Mouse (Mus musculus) liver, embryonic 15.5 days (tissue): ENCODE measurements around the gene Zfp329. TPM values are rescaled to one million over a fixed set of nuclear protein-coding genes. Genes with fewer than 3 reads are reported as not detected.

Experiments
- ATAC-seq: fragments of 200-750 bp; cut with Nextera tagmentation; 2 replicates; pipeline ENCODE4 v1.8.0; 2017; ENCODE audit warnings: moderate number of reproducible peaks, mild to moderate bottlenecking, moderate library complexity; ENCODE audit not compliant: insufficient read depth
- H3K27ac ChIP-seq: fragments of 300-500 bp; sonication (generic); replicated peaks from 2 replicates; pipeline ENCODE4 v1.5.1; 2015; ENCODE audit warnings: mild to moderate bottlenecking, inconsistent platforms
- H3K27me3 ChIP-seq: fragments of 300-500 bp; sonication (generic); 2 replicates; pipeline ENCODE4 v1.6.1; 2015; ENCODE audit warnings: mild to moderate bottlenecking, inconsistent platforms
- H3K36me3 ChIP-seq: fragments of 300-500 bp; sonication (generic); replicated peaks from 2 replicates; pipeline ENCODE4 v1.6.1; 2015; ENCODE audit warnings: moderate library complexity, mild to moderate bottlenecking, inconsistent platforms
- H3K4me1 ChIP-seq: fragments of 300-500 bp; sonication (generic); replicated peaks from 2 replicates; pipeline ENCODE4 v1.6.1; 2015; ENCODE audit warnings: inconsistent platforms
- H3K4me2 ChIP-seq: fragments of 300-500 bp; sonication (generic); 2 replicates; pipeline ENCODE4 v1.6.1; 2015; ENCODE audit warnings: moderate library complexity, mild to moderate bottlenecking, inconsistent platforms
- H3K4me3 ChIP-seq: fragments of 300-500 bp; sonication (generic); replicated peaks from 2 replicates; pipeline ENCODE4 v1.5.1; 2015; ENCODE audit warnings: mild to moderate bottlenecking, inconsistent platforms
- H3K9ac ChIP-seq: fragments of 300-500 bp; sonication (generic); 2 replicates; pipeline ENCODE4 v1.6.1; 2015; ENCODE audit warnings: moderate library complexity, mild to moderate bottlenecking, inconsistent platforms
- H3K9me3 ChIP-seq: fragments of 300-500 bp; sonication (generic); replicated peaks from 2 replicates; pipeline ENCODE4 v1.6.1; 2016; ENCODE audit warnings: inconsistent platforms
- WGBS: fragments of 180-500 bp; shearing (Covaris S2); methylation state at CpG from one replicate; pipeline ENCODE4 v1.1.7; 2015; ENCODE audit warnings: mixed read lengths; ENCODE audit not compliant: insufficient replicate concordance; 5-methylcytosine and 5-hydroxymethylcytosine counted together
- polyA plus RNA-seq: library from polyadenylated mRNA; unstranded; fragments of >200 nt; fragmentation: Nextera tagmentation; extraction: Ambion mirVana; gene quantifications from 2 replicates; pipeline ENCODE4 v1.2.1, GENCODE M21; 2015

Gene Zfp329
- polyA plus RNA-seq, 1 experiment from 2014 or later, result 1.9 TPM

GRCm38 (mm10) chr7:12788025-12788424 is 30.6 kb downstream of the Zfp329 start:
- Histone ChIP-seq H3K9me3 (no peaks in the 10 kb centered on the region), H3K4me2 (no peak overlapping the region), H3K9ac (no peak overlapping the region), H3K36me3 (no peaks in the 10 kb centered on the region), H3K4me3 (no peak overlapping the region), H3K4me1 (no peaks in the 10 kb centered on the region), H3K27me3 (no peaks in the 10 kb centered on the region), H3K27ac (no peak overlapping the region)
- 35% methylated on average over 5 of the region's 5 CpGs for WGBS
- no peak for ATAC-seq

DNA sequence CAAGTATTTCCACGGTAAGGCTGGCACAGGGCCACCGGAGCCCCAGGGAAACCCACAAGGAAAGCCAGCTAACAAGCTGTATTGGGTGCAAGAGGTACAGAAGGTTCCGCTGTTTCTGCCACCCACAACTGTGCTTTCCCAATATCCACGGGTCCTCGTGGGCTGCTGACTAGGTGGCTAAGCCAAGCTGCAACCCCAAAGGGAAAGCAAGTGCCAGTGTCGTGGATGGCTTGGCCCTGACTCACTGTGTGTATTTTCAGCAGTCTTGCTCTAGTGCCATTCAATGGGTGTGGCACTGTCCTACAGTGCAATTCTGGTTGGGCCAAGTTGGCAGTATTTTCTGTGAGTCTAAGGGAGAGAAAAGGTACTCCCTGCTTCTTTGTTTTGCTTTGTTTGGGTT is 31.3 kb downstream of the Zfp329 start:
- no peak for ATAC-seq

DNA sequence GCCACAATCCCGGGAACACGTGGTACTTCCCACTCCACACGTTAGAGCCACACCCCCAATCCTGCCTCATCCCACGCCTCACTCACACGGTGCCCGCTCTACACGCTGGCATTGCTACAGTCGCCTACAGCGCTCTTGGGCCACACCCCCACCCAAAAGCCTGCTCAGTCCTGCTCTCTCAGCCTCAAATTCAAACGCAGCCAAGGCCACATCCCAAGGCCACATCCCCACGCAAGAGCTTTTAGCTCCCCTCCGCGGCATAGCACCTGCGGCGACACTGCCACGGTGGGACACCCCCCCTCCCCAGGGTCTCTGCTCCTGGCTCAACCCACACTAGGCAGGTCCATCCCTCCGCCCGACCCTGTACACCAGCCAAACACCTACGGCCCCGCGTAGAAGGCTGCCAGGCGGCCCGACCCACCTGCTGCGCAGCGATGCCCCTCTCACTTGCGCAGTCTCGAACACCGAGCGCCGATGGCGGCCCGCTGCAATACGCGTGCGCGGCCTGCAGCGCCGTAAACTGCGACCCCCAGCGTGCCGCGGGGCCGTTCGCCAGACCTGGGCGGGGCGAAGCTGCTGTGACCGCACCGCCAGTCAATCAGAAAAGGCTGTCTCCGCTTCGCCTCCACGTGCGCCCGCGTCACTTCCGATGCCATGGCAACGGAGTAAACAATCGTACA is 38.4 kb downstream of the Zfp329 start:
- peaks cover 11% of the 10 kb centered on the region; the same call in 1 of the 2 replicates for H3K27me3 ChIP-seq
- no peaks in the 10 kb centered on the region for H3K9me3 ChIP-seq
- H3K9ac ChIP-seq, result 0 out of 2 replicates have a peak overlapping the region, but pooled peaks have one; percentile 18
- H3K27ac ChIP-seq, result no peak overlapping the region
- H3K4me2 ChIP-seq, result peak overlapping the region; percentile 80
- H3K4me3 ChIP-seq, result peak overlapping the region; percentile 55
- peaks cover 8% of the 10 kb centered on the region for H3K4me1 ChIP-seq
- peak; percentile 67; the same call in 1 of the 2 replicates for ATAC-seq
- H3K36me3 ChIP-seq, result no peaks in the 10 kb centered on the region
- under 1% methylated on average over 57 of the region's 57 CpGs for WGBS

More for the DNA sequence above, 31.3 kb downstream of the Zfp329 start:
- Histone ChIP-seq H3K4me3 (no peak overlapping the region), H3K27me3 (no peaks in the 10 kb centered on the region), H3K36me3 (no peaks in the 10 kb centered on the region), H3K9me3 (no peaks in the 10 kb centered on the region), H3K9ac (no peak overlapping the region), H3K4me2 (no peak overlapping the region), H3K27ac (no peak overlapping the region), H3K4me1 (no peaks in the 10 kb centered on the region)
- WGBS, result 53% methylated on average over 6 of the region's 6 CpGs

DNA sequence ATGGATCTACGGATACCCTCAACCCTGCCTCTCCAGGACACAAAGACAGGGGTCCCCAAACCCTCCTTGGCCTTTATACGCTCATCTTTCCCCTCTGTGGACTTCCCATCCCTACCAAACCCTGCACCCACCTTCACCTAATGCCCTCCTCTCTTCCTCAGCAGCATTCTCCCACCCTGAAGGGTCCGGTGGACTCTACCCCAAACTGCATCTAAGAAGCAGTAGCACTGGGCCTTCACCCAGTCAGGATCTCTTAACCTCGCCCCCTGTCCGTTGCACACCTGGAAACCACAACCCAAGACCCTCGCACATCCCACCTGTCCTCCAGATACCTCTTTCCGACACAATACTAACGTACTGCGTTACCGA is 38.9 kb downstream of the Zfp329 start:
- ATAC-seq, result no peak
- no peaks in the 10 kb centered on the region for H3K9me3 ChIP-seq
- WGBS, result 28% methylated on average over 10 of the region's 10 CpGs
- H3K27me3 ChIP-seq, result peaks cover 11% of the 10 kb centered on the region; the same call in 1 of the 2 replicates
- H3K4me1 ChIP-seq, result peaks cover 8% of the 10 kb centered on the region
- no peak overlapping the region for H3K27ac ChIP-seq
- H3K9ac ChIP-seq, result no peak overlapping the region
- H3K4me3 ChIP-seq, result peak overlapping the region; percentile 55
- H3K4me2 ChIP-seq, result peak overlapping the region; percentile 80
- no peaks in the 10 kb centered on the region for H3K36me3 ChIP-seq

- Histone ChIP-seq H3K4me2 (no peak overlapping the region), H3K36me3 (no peaks in the 10 kb centered on the region)
- 64% methylated on average over 5 of the region's 5 CpGs for WGBS
Measured at GRCm38 (mm10) chr7:12779141-12779540, 39.5 kb downstream of the Zfp329 start.

DNA sequence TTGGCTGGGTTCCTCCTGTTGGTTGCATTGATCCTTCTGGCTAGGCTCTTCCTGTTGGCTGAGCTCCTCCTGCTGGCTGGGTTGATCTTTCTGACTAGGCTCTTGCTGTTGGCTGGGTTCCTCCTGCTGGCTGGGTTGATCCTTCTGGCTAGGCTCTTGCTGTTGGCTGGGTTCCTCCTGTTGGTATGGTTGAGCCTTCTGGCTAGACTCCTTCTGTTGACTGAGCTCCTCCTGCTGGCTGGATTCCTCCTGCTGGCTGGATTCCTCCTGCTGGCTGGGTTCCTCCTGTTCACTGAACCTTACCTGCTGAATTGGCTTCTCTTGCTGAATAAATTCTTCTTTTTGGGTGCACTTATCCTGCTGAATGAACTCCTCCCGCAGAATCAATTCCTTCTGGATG is 44.1 kb downstream of the Zfp329 start:
- Histone ChIP-seq H3K9me3 (no peaks in the 10 kb centered on the region), H3K4me1 (no peaks in the 10 kb centered on the region), H3K36me3 (no peaks in the 10 kb centered on the region), H3K4me2 (no peak overlapping the region), H3K4me3 (no peak overlapping the region), H3K27ac (no peak overlapping the region), H3K9ac (no peak overlapping the region), H3K27me3 (0 out of 2 replicates have a peak, but pooled peaks cover 3% of the 10 kb centered on the region)
- ATAC-seq, result no peak
- WGBS, result 82% methylated on average over 1 of the region's 1 CpGs

More at GRCm38 (mm10) chr7:12779141-12779540, 39.5 kb downstream of the Zfp329 start:
- Histone ChIP-seq H3K9ac (no peak overlapping the region), H3K27me3 (peaks cover 11% of the 10 kb centered on the region; the same call in 1 of the 2 replicates), H3K4me3 (no peak overlapping the region), H3K4me1 (peaks cover 8% of the 10 kb centered on the region), H3K9me3 (no peaks in the 10 kb centered on the region), H3K27ac (no peak overlapping the region)
- no peak for ATAC-seq

GRCm38 (mm10) chr7:12774111-12774510 is 44.5 kb downstream of the Zfp329 start:
- Histone ChIP-seq H3K36me3 (no peaks in the 10 kb centered on the region), H3K9me3 (no peaks in the 10 kb centered on the region), H3K9ac (no peak overlapping the region), H3K4me2 (no peak overlapping the region), H3K27me3 (no peaks in the 10 kb centered on the region), H3K4me1 (no peaks in the 10 kb centered on the region), H3K4me3 (no peak overlapping the region), H3K27ac (no peak overlapping the region)
- ATAC-seq, result no peak
- 70% methylated on average over 9 of the region's 9 CpGs for WGBS

Other genes with a start within 250 kb of the Zfp329 start
- under 0.01 TPM in 1 of 2 replicates, not detected in the other for gene Vmn2r53, start 210.1 kb downstream of the Zfp329 start, polyA plus RNA-seq
- gene Vmn2r54, start 178.5 kb downstream of the Zfp329 start, polyA plus RNA-seq, result not detected in 2 replicates
- not detected in 2 replicates for gene Vmn2r55, start 133.9 kb downstream of the Zfp329 start, polyA plus RNA-seq
- not detected in 2 replicates for gene Vmn2r56, start 83.9 kb downstream of the Zfp329 start, polyA plus RNA-seq
- gene Zscan18, start 15.2 kb downstream of the Zfp329 start, polyA plus RNA-seq, result 0.24 and 0.44 TPM in 2 replicates
- gene Zfp110, start 15.9 kb upstream of the Zfp329 start, polyA plus RNA-seq, result 10.8 and 12.3 TPM in 2 replicates
- gene Zfp128, start 62.3 kb upstream of the Zfp329 start, polyA plus RNA-seq, result 0.47 and 0.62 TPM in 2 replicates
- gene Zscan22, start 79.0 kb upstream of the Zfp329 start, polyA plus RNA-seq, result 3.4 and 3.9 TPM in 2 replicates
- gene Rps5, start 103.4 kb upstream of the Zfp329 start, polyA plus RNA-seq, result 541 and 547 TPM in 2 replicates
- 0.08 and 0.20 TPM in 2 replicates for gene Rnf225, start 108.6 kb upstream of the Zfp329 start, polyA plus RNA-seq
- 2.5 and 2.7 TPM in 2 replicates for gene Zfp324, start 147.0 kb upstream of the Zfp329 start, polyA plus RNA-seq
- gene Zfp446, start 159.0 kb upstream of the Zfp329 start, polyA plus RNA-seq, result 2.2 and 2.6 TPM in 2 replicates
- 17.2 and 22.1 TPM in 2 replicates for gene Slc27a5, start 179.3 kb upstream of the Zfp329 start, polyA plus RNA-seq
- gene Trim28, start 180.3 kb upstream of the Zfp329 start, polyA plus RNA-seq, result 75.3 and 89.4 TPM in 2 replicates
- 11.8 and 13.3 TPM in 2 replicates for gene Zbtb45, start 191.2 kb upstream of the Zfp329 start, polyA plus RNA-seq
- 118 and 120 TPM in 2 replicates for gene Chmp2a, start 215.9 kb upstream of the Zfp329 start, polyA plus RNA-seq
- gene Ube2m, start 219.4 kb upstream of the Zfp329 start, polyA plus RNA-seq, result 64.5 and 72.3 TPM in 2 replicates
- 0.37 and 0.44 TPM in 2 replicates for gene Mzf1, start 235.9 kb upstream of the Zfp329 start, polyA plus RNA-seq